Comparison of ENCODE assay signal across 11 mouse cellular contexts in the genomic region with DNA sequence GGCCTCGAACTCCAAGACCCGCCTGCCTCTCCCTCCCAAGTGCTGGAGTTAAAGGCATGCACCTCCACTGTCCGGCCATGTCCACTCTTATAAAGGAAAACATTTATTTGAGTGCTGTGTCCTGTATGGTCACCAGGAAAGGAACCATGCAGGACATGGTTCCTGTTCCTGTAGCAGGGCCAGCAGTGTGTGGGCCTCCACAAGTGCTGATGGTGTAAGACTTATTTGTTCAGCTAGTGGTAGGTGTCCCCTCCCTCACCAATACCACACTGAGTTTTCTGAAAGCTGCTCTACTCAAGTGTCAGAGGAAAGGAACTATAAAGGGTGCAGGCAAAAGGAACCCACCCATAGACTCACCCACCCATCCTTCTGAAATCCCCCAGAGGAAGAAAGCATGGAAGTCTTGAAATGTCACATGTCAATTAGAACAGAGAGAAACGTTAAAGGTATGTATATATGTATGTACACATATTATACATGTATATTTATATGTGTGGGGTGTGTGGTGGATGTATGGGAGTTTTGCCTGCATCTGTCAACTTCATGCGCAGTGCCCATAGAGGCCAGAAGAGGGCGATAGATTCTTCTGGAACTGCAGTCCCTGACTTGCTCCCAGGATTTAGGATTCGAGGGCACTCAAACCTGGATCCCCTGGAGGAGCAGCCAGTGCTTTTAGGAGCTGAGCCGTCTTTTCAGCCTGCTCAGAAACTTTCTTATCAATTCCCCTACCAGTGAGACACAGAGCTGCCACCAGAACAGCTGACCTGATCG. TPM values are rescaled to one million over a fixed set of nuclear protein-coding genes. Genes with fewer than 3 reads are reported as not detected.
DNase-seq lines count a peak whose midpoint lies in the region; ATAC-seq and TF ChIP-seq lines count a peak whose summit lies in the region.
"Not testable (repeated sequence)": the region's sequence is repeated elsewhere in the genome, so short reads cannot be mapped to it uniquely, and the experiment has no call there.
"Had no signal": no experiment of that assay in that cellular context is flagged by ENCODE, and none has a peak within 500 bp of the region (broad histone marks: within the 10 kb centered on the region; RNA-seq: fewer than 3 reads in every experiment).

No protein-coding gene starts in this region.

- not testable (repeated sequence) for H3K27ac ChIP-seq in hindbrain, embryonic 16.5 days (ENCODE audit: low read depth, low read length); lung, postnatal 0 days (ENCODE audit: low read length)

- not testable (repeated sequence) for H3K4me3 ChIP-seq in hindbrain, embryonic 16.5 days (ENCODE audit: low read length); lung, postnatal 0 days (ENCODE audit: low read depth, low read length)

- WGBS in hindbrain, embryonic 16.5 days = 37% methylated on average over 9 of the region's 9 CpGs
- 33% methylated on average over 9 of the region's 9 CpGs for WGBS in lung, postnatal 0 days

- not testable (repeated sequence) for H3K4me1 ChIP-seq in hindbrain, embryonic 16.5 days (ENCODE audit: control insufficient read depth, insufficient read depth, low read depth, low read length); lung, postnatal 0 days (ENCODE audit: insufficient read depth, low read depth, low read length)

- DNase-seq in adipocyte (ENCODE audit: low spot score) = peak; percentile 45
- peak; percentile 20 to 26 for DNase-seq in cerebellum, postnatal 36 days
- peak; percentile 20 to 33 for DNase-seq in frontal cortex, postnatal 36 days (ENCODE audit: low spot score in 2 of 2)
- peak; percentile 31 to 47 for DNase-seq in layer of hippocampus, postnatal 10 days (ENCODE audit: low spot score in 2 of 2)
- DNase-seq in lung, postnatal 0 days (ENCODE audit: low spot score) = peak; percentile 37
- peak; percentile 21 for DNase-seq in ovary, postnatal 36 days (ENCODE audit: low spot score)
- peak; percentile 37 for DNase-seq in thymus, postnatal 4 days

- TF ChIP-seq EP300 in lung, postnatal 0 days (IDR thresholded peaks at IDR 0.05) = not testable (repeated sequence)

- not testable (repeated sequence) for H3K27me3 ChIP-seq in hindbrain, embryonic 16.5 days (replicated peaks; ENCODE audit: control insufficient read depth, insufficient read depth, low read length); lung, postnatal 0 days (replicated peaks; ENCODE audit: insufficient read depth, low read length)

- not testable (repeated sequence) for H3K36me3 ChIP-seq in hindbrain, embryonic 16.5 days (ENCODE audit: control insufficient read depth, insufficient read depth, low read length); lung, postnatal 0 days (ENCODE audit: insufficient read depth, low read length)

- H3K4me2 ChIP-seq in hindbrain, embryonic 16.5 days (ENCODE audit: low read length); lung, postnatal 0 days (replicated peaks; ENCODE audit: low read depth, low read length): not testable (repeated sequence)

- not testable (repeated sequence) for H3K9ac ChIP-seq in hindbrain, embryonic 16.5 days (ENCODE audit: low read depth, low read length); lung, postnatal 0 days (replicated peaks; ENCODE audit: low read depth)

- H3K9me3 ChIP-seq in hindbrain, embryonic 16.5 days (ENCODE audit: control insufficient read depth, low read length); lung, postnatal 0 days (ENCODE audit: low read length): not testable (repeated sequence)

- TF ChIP-seq CTCF in lung, postnatal 0 days (IDR thresholded peaks at IDR 0.05) = peak; percentile 75

- peak; percentile 50 for ATAC-seq in hindbrain, embryonic 16.5 days
- ATAC-seq in lung, postnatal 0 days = not testable (repeated sequence)

RNA-seq across cellular contexts. Expression of a gene that starts 10.2 kb away (rescaled TPM):
- not detected in 2 replicates for polyA plus RNA-seq in hindbrain, embryonic 16.5 days (2015; fragmentation: Nextera tagmentation; extraction: Ambion mirVana)
- not detected for total RNA-seq in layer of hippocampus, postnatal 10 days (2021)
- 0.16 TPM in 1 of 2 replicates, not detected in the other for polyA plus RNA-seq in lung, postnatal 0 days (2015; fragmentation: Nextera tagmentation; extraction: Ambion mirVana)
- polyA plus RNA-seq: activated CD4-positive, CD25-positive, alpha-beta regulatory T cell, adult 4 months; forebrain, embryonic 12.5 days; lung, embryonic 16.5 days had no signal

RNA-seq across cellular contexts. Expression of a gene that starts 25.7 kb away (rescaled TPM):
- polyA plus RNA-seq in hindbrain, embryonic 16.5 days (2015; fragmentation: Nextera tagmentation; extraction: Ambion mirVana) = 0.84 and 0.96 TPM in 2 replicates
- 1 to 10 TPM in 1 of 2 experiments, under 1 TPM in 1; 0.91 to 1.2 TPM for total RNA-seq in layer of hippocampus, postnatal 10 days (2021)
- polyA plus RNA-seq in lung, postnatal 0 days (2015; fragmentation: Nextera tagmentation; extraction: Ambion mirVana) = 0.70 and 0.74 TPM in 2 replicates
- polyA plus RNA-seq: activated CD4-positive, CD25-positive, alpha-beta regulatory T cell, adult 4 months; forebrain, embryonic 12.5 days had no signal

RNA-seq across cellular contexts. Expression of a gene that starts 26.7 kb away (rescaled TPM):
- not detected in 2 replicates for polyA plus RNA-seq in hindbrain, embryonic 16.5 days (2015; fragmentation: Nextera tagmentation; extraction: Ambion mirVana)
- not detected for total RNA-seq in layer of hippocampus, postnatal 10 days (2021)
- not detected in 2 replicates for polyA plus RNA-seq in lung, postnatal 0 days (2015; fragmentation: Nextera tagmentation; extraction: Ambion mirVana)
- polyA plus RNA-seq: activated CD4-positive, CD25-positive, alpha-beta regulatory T cell, adult 4 months; forebrain, embryonic 12.5 days; lung, embryonic 16.5 days had no signal

RNA-seq across cellular contexts. Expression of a gene that starts 30.9 kb away (rescaled TPM):
- not detected in 2 replicates for polyA plus RNA-seq in hindbrain, embryonic 16.5 days (2015; fragmentation: Nextera tagmentation; extraction: Ambion mirVana)
- total RNA-seq in layer of hippocampus, postnatal 10 days (2021) = not detected
- not detected in 2 replicates for polyA plus RNA-seq in lung, postnatal 0 days (2015; fragmentation: Nextera tagmentation; extraction: Ambion mirVana)
- polyA plus RNA-seq: activated CD4-positive, CD25-positive, alpha-beta regulatory T cell, adult 4 months; forebrain, embryonic 12.5 days; lung, embryonic 16.5 days had no signal

RNA-seq across cellular contexts. Expression of a gene that starts 48.6 kb away (rescaled TPM):
- 0.84 and 0.93 TPM in 2 replicates for polyA plus RNA-seq in hindbrain, embryonic 16.5 days (2015; fragmentation: Nextera tagmentation; extraction: Ambion mirVana)
- total RNA-seq in layer of hippocampus, postnatal 10 days (2021) = under 1 TPM; 0.31 to 0.34 TPM
- polyA plus RNA-seq in lung, postnatal 0 days (2015; fragmentation: Nextera tagmentation; extraction: Ambion mirVana) = 2.9 and 3.2 TPM in 2 replicates
